Mouse (Mus musculus) heart, postnatal 0 days (tissue): Measurements from ENCODE around the gene Dzip1.

Experiments
- CTCF ChIP-seq: IDR thresholded peaks from 2 replicates; pipeline ENCODE4 v1.5.1; 2016; ENCODE audit warnings: antibody characterized with exemption, control low read depth, low read depth
- EP300 ChIP-seq: IDR thresholded peaks from 2 replicates; pipeline ENCODE4 v1.6.1; 2016; ENCODE audit warnings: antibody characterized with exemption, low read depth

GRCm38 (mm10) chr14:118874126-118874525, 51.1 kb downstream of the Dzip1 start:
- TF ChIP-seq CTCF: no peak
- no peak for TF ChIP-seq EP300
